Mouse (Mus musculus): Measurements from ENCODE around the gene 2310011J03Rik. TPM values are rescaled to one million over a fixed set of nuclear protein-coding genes. Genes with fewer than 3 reads are reported as not detected.

The 2310011J03Rik gene
- polyA plus RNA-seq, 1 experiment from 2014 or later, result 64.8 TPM

GRCm38 (mm10) chr10:80321670-80322581 lies 1.6 kb upstream of the 2310011J03Rik start:
- H3K36me3 ChIP-seq (ENCODE audit: insufficient read depth, low read length), result no peaks in the 10 kb centered on the region; the same call in 1 of the 2 replicates
- no peak overlapping the region for H3K4me3 ChIP-seq (ENCODE audit: low read depth, low read length)
- TF ChIP-seq EP300 (IDR thresholded peaks at IDR 0.05) (no peak), CTCF (IDR thresholded peaks at IDR 0.05) (no peak)
- peaks cover 20% of the 10 kb centered on the region for H3K4me1 ChIP-seq (ENCODE audit: insufficient read depth, low read depth, low read length)
- no peaks in the 10 kb centered on the region for H3K9me3 ChIP-seq (ENCODE audit: low read length)
- ATAC-seq (no peak), DNase-seq (ENCODE audit: low spot score) (no peak)
- H3K9ac ChIP-seq (replicated peaks; ENCODE audit: low read depth), result no peak overlapping the region
- no peaks in the 10 kb centered on the region for H3K27me3 ChIP-seq (replicated peaks; ENCODE audit: insufficient read depth, low read length)
- H3K27ac ChIP-seq (ENCODE audit: low read length), result no peak overlapping the region
- no peak overlapping the region for H3K4me2 ChIP-seq (replicated peaks; ENCODE audit: low read depth, low read length)
- 93% methylated on average over 21 of the region's 21 CpGs for WGBS

- Histone ChIP-seq H3K36me3 (ENCODE audit: insufficient read depth, low read length) (no peaks in the 10 kb centered on the region; the same call in 1 of the 2 replicates), H3K4me1 (ENCODE audit: insufficient read depth, low read depth, low read length) (peaks cover 25% of the 10 kb centered on the region), H3K9ac (replicated peaks; ENCODE audit: low read depth) (no peak overlapping the region), H3K4me3 (ENCODE audit: low read depth, low read length) (no peak overlapping the region), H3K4me2 (replicated peaks; ENCODE audit: low read depth, low read length) (no peak overlapping the region), H3K27me3 (replicated peaks; ENCODE audit: insufficient read depth, low read length) (0 out of 2 replicates have a peak, but pooled peaks cover under 1% of the 10 kb centered on the region), H3K9me3 (ENCODE audit: low read length) (no peaks in the 10 kb centered on the region), H3K27ac (ENCODE audit: low read length) (0 out of 2 replicates have a peak overlapping the region, but pooled peaks have one; percentile 32)
- no peak for ATAC-seq
- no peak for DNase-seq (ENCODE audit: low spot score)
- no peak for TF ChIP-seq CTCF (IDR thresholded peaks at IDR 0.05)
- no peak for TF ChIP-seq EP300 (IDR thresholded peaks at IDR 0.05)
- WGBS, result 71% methylated on average over 6 of the region's 6 CpGs
These were observed 805 bp upstream of the 2310011J03Rik start for GRCm38 (mm10) chr10:80321014-80321669.

- H3K27ac ChIP-seq (ENCODE audit: low read length), result no peak overlapping the region
- ATAC-seq (no peak), DNase-seq (ENCODE audit: low spot score) (no peak)
- TF ChIP-seq CTCF (IDR thresholded peaks at IDR 0.05), result no peak
- no peak for TF ChIP-seq EP300 (IDR thresholded peaks at IDR 0.05)
- H3K9me3 ChIP-seq (ENCODE audit: low read length), result no peaks in the 10 kb centered on the region
- H3K36me3 ChIP-seq (ENCODE audit: insufficient read depth, low read length), result no peaks in the 10 kb centered on the region; the same call in 1 of the 2 replicates
- peaks cover 34% of the 10 kb centered on the region for H3K27me3 ChIP-seq (replicated peaks; ENCODE audit: insufficient read depth, low read length)
- WGBS, result 47% methylated on average over 10 of the region's 10 CpGs
- H3K4me1 ChIP-seq (ENCODE audit: insufficient read depth, low read depth, low read length), result peaks cover 20% of the 10 kb centered on the region
- H3K9ac ChIP-seq (replicated peaks; ENCODE audit: low read depth), result 0 out of 2 replicates have a peak overlapping the region, but pooled peaks have one; percentile 5
- H3K4me2 ChIP-seq (replicated peaks; ENCODE audit: low read depth, low read length), result no peak overlapping the region
- H3K4me3 ChIP-seq (ENCODE audit: low read depth, low read length), result no peak overlapping the region
These were observed 3.3 kb downstream of the 2310011J03Rik start for GRCm38 (mm10) chr10:80317011-80317410.

- H3K9ac ChIP-seq (replicated peaks; ENCODE audit: low read depth), result 0 out of 2 replicates have a peak overlapping the region, but pooled peaks have one; percentile 5
- no peak overlapping the region for H3K4me3 ChIP-seq (ENCODE audit: low read depth, low read length)
- DNase-seq (ENCODE audit: low spot score) (peak; percentile 68), ATAC-seq (peak; percentile 47)
- TF ChIP-seq EP300 (IDR thresholded peaks at IDR 0.05), result no peak
- no peak for TF ChIP-seq CTCF (IDR thresholded peaks at IDR 0.05)
- H3K9me3 ChIP-seq (ENCODE audit: low read length), result no peaks in the 10 kb centered on the region
- H3K4me2 ChIP-seq (replicated peaks; ENCODE audit: low read depth, low read length), result no peak overlapping the region
- no peak overlapping the region for H3K27ac ChIP-seq (ENCODE audit: low read length)
- no peaks in the 10 kb centered on the region; the same call in 1 of the 2 replicates for H3K36me3 ChIP-seq (ENCODE audit: insufficient read depth, low read length)
- H3K4me1 ChIP-seq (ENCODE audit: insufficient read depth, low read depth, low read length), result peaks cover 20% of the 10 kb centered on the region
- 20% methylated on average over 11 of the region's 11 CpGs for WGBS
- peaks cover 38% of the 10 kb centered on the region for H3K27me3 ChIP-seq (replicated peaks; ENCODE audit: insufficient read depth, low read length)
These were observed 4.0 kb downstream of the 2310011J03Rik start for GRCm38 (mm10) chr10:80316359-80316781.

- H3K36me3 ChIP-seq (ENCODE audit: insufficient read depth, low read length), result no peaks in the 10 kb centered on the region; the same call in 1 of the 2 replicates
- no peak overlapping the region for H3K4me2 ChIP-seq (replicated peaks; ENCODE audit: low read depth, low read length)
- 34% methylated on average over 25 of the region's 27 CpGs for WGBS
- H3K27ac ChIP-seq (ENCODE audit: low read length), result no peak overlapping the region
- no peak overlapping the region for H3K4me3 ChIP-seq (ENCODE audit: low read depth, low read length)
- peak; percentile 9; the same call in 1 of the 2 replicates for ATAC-seq
- no peak for DNase-seq (ENCODE audit: low spot score)
- TF ChIP-seq CTCF (IDR thresholded peaks at IDR 0.05) (no peak), EP300 (IDR thresholded peaks at IDR 0.05) (no peak)
- H3K9ac ChIP-seq (replicated peaks; ENCODE audit: low read depth), result no peak overlapping the region
- H3K4me1 ChIP-seq (ENCODE audit: insufficient read depth, low read depth, low read length), result peaks cover 20% of the 10 kb centered on the region
- peaks cover 44% of the 10 kb centered on the region for H3K27me3 ChIP-seq (replicated peaks; ENCODE audit: insufficient read depth, low read length)
- H3K9me3 ChIP-seq (ENCODE audit: low read length), result no peaks in the 10 kb centered on the region
These were observed 5.0 kb downstream of the 2310011J03Rik start for GRCm38 (mm10) chr10:80315315-80315714.

GRCm38 (mm10) chr10:80314494-80315001 lies 5.8 kb downstream of the 2310011J03Rik start:
- no peak overlapping the region for H3K9ac ChIP-seq (replicated peaks; ENCODE audit: low read depth)
- ATAC-seq (no peak), DNase-seq (ENCODE audit: low spot score) (no peak)
- H3K27me3 ChIP-seq (replicated peaks; ENCODE audit: insufficient read depth, low read length), result peaks cover 44% of the 10 kb centered on the region
- TF ChIP-seq EP300 (IDR thresholded peaks at IDR 0.05), result no peak
- H3K9me3 ChIP-seq (ENCODE audit: low read length), result no peaks in the 10 kb centered on the region
- peaks cover 18% of the 10 kb centered on the region for H3K4me1 ChIP-seq (ENCODE audit: insufficient read depth, low read depth, low read length)
- no peaks in the 10 kb centered on the region; the same call in 1 of the 2 replicates for H3K36me3 ChIP-seq (ENCODE audit: insufficient read depth, low read length)
- no peak overlapping the region for H3K27ac ChIP-seq (ENCODE audit: low read length)
- 41% methylated on average over 16 of the region's 16 CpGs for WGBS
- H3K4me2 ChIP-seq (replicated peaks; ENCODE audit: low read depth, low read length), result no peak overlapping the region
- no peak overlapping the region for H3K4me3 ChIP-seq (ENCODE audit: low read depth, low read length)
